Mouse (Mus musculus) colon, adult 2 months (tissue): ENCODE data around the gene Xrcc6. TPM values are rescaled to one million over a fixed set of nuclear protein-coding genes. Genes with fewer than 3 reads are reported as not detected.

ENCODE experiments used
- polyA plus RNA-seq: library from polyadenylated mRNA; depleted of rRNA; stranded (reverse); fragments of >200 nt; gene quantifications from 2 replicates; pipeline ENCODE4 v1.2.3, GENCODE M21; 2012; rRNA removed

Xrcc6 gene
- polyA plus RNA-seq = 8.4 and 8.8 TPM in 2 replicates

DNA sequence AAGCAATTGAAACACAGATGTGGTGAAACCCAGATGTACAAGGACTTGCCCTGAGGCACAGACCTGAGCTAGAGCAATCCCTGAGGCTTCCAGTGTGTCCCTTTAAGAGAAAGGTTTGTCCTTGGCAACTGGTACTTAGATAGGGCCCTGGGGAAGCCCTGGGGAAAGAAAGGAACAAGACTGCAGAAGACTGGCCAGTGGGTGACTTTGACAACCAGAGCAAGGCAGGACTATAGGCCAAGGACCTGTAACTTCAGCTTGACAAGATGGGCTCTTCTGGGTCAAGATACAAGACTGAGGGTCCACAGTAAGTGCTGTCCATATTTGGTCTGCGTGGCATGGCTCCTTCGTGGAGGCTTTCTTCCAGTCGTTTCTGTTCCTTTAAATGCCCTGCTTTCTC lies at the start of gene Xrcc6:
Xrcc6 (plus strand) TSS at position 190 of the 400 bp plus-strand sequence.

DNA sequence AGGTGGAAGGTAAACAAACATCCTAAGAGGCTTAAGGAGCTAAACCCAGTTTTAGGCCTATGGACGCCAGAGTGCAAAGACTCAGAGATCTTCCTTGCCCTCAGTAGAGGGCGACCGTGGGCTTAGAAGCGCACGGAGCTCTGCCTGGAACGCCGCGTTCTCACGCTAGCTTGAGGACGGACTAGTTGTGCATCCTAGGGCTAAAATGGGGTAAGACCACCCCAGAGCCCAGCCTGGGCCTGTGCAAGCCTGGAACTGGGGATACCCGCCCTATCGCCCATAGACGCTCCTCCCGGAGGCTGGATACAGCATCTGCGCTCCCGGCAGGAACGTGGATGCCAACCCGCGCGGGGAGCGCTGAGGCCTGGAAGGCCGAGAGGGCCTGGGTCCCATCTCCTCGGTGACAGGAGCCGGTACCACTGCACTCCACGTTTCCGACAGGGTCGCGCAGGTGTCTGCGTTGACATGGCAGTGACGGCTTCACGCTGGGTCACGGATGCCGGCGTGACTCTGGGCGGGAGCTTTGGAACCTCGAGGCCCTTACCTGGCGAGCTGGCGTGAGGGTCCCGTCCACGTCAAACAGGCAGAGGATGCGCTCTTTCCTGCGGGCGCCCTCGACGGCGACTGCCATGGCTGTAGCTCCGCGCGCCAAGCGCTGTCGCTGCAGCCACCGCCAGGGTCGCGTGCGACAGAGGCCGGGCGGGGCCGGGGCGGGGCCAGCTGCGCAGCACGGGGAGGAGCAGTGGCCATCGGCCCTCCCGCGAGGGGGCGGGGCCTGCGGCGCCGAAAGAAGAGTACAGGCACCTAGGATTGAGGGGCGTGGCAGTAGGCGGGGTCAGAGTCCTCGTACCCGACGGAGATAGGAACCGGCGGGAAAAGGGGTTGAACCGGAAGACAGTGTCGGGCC lies 27.2 kb upstream of the Xrcc6 start, which contains the start of gene Pmm1:
Pmm1 (minus strand) TSS at position 760 of the 907 bp plus-strand sequence.

DNA sequence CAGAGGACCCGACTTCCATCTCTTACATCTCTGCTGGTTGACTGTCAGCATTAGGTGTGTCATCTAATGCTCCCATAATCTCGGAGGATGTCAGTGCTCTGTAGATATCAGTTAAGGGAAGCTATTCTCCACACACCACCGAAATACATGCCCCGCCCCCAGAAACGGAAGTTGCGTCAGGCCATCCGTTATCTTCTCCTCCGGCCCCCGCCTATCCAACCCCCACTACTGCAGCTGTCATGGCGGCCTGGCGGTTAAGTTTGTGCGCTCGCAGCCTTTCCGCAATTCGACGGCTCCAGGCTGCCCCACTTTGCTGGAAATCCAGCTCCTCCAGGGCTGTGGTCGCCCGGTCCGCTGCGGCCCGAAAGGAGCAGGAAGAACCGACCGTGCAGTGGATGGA lies 7.3 kb upstream of the Xrcc6 start, which contains the start of gene 1700029P11Rik:
1700029P11Rik (plus strand) TSS at position 220 of the 400 bp plus-strand sequence.

DNA sequence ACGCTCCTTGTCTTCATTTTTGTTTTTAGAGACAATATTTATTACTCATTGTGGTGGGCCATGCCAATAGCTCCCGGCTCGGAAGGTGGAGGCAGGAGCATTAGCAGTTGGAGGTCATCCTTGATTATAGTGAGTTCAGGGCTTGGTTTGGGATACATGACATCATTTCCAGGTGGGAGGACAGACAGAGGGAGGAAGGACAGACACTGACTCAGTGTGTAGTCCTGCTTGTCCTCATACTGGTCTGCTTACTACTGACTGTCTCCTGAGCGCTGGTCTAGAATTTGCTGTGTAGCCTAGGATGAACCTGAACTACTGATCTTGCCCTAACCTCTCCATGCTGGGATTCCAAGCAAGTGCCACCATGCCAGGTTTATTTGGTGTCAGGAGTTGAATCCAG lies 46.1 kb downstream of the Xrcc6 start, which contains the start of gene Desi1:
Desi1 (minus strand) TSS at position 101 of the 400 bp plus-strand sequence.

DNA sequence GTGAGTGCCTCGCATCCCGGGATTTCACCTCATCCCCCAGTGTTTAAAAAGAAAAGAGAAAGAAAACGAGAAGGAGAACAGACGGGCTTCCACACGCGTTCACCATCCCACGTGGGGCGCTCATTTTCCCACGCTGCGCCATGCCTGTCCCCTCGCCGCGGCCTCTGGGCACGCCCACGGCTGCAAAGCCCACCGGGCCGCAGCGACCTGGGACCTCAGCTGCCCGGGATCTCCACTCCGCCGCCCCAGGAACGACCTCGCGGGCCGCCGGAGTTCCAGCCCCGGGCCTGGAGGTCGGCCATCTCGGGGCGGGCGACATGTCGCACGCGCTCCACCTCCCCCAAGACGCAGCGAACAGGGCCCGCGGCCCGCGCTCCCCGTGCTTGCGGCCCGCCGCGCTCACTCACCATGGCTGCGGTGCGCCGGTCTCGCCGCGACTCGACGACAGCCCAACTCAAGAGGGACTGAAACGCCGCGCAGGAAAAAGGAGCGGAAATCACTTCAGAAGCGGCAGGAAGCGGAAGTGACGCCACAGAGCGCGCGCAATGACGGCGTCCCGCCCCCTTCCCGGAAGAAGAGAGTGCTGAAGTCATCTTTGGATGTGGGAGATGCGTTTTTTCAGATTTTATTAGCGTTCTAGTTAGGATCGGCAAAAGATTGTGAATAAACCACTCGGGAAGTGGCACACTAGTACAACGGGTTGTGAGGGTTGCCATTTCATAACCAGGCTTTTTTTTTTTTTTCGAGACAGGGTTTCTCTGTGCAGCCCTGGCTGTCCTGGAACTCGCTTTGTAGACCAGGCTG lies 59.6 kb downstream of the Xrcc6 start, which contains the start of gene Snu13:
Snu13 (minus strand) TSS at position 519 of the 804 bp plus-strand sequence.

DNA sequence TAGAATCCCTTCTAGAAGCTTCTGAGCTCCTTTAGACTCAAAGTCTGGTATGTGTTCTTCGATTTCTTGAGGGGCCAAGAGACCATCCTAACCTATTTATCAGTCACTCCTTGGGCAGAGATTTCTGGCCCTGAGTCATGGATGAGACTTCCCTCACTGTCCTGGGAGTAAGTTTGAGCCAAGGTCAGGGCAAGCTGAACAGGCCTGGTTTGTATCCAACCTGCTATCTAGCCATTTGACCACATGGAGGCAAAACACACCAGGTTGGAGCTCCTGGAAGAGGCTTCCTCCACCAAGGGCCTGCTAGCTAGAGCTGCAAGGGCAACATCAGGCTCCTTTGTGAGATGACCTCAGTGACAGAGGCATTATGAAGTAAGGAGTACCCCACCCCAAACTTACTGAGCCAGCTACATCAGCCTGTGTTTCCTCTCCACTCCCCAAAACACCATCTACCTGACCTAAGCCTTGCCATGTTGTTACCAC lies 71.1 kb downstream of the Xrcc6 start, which contains the start of gene 4930407I10Rik:
4930407I10Rik (plus strand) TSS at position 433 of the 483 bp plus-strand sequence.

DNA sequence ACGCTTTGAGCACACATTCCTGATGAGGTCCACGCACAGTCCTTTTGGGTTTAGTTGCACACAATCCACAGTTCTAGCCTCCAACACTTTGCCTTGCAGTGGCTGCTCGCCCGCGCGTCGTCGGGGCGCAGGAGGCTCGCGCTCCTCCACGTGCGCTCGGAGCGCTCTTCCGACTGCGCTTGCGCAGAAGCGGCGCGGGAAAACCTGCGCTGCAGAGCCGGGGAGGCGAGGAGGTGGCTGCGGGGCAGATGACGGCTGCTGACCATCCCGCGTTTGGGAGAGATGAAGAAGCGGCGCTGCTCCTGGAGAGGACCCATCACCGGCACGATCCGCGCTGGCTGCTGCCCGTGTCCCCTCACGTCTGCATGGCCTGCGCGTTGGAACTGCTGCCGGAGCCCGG lies 82.3 kb downstream of the Xrcc6 start, which contains the start of gene Mei1:
Mei1 (plus strand) TSS at position 99 of the 400 bp plus-strand sequence.

Other genes with a start within 250 kb of the Xrcc6 start
- 23.1 and 24.3 TPM in 2 replicates for gene Zc3h7b, start 242.8 kb upstream of the Xrcc6 start, polyA plus RNA-seq
- gene Rangap1, start 242.3 kb upstream of the Xrcc6 start, polyA plus RNA-seq = 31.2 and 37.3 TPM in 2 replicates
- 13.8 and 15.9 TPM in 2 replicates for gene Tef, start 185.4 kb upstream of the Xrcc6 start, polyA plus RNA-seq
- gene Tob2, start 129.0 kb upstream of the Xrcc6 start, polyA plus RNA-seq = 31.0 and 42.2 TPM in 2 replicates
- gene Phf5a, start 115.9 kb upstream of the Xrcc6 start, polyA plus RNA-seq = 26.5 and 34.8 TPM in 2 replicates
- gene Aco2, start 115.5 kb upstream of the Xrcc6 start, polyA plus RNA-seq = 328 TPM in 2 replicates
- 7.0 and 8.9 TPM in 2 replicates for gene Polr3h, start 61.6 kb upstream of the Xrcc6 start, polyA plus RNA-seq
- 9.0 and 10.8 TPM in 2 replicates for gene Csdc2, start 51.1 kb upstream of the Xrcc6 start, polyA plus RNA-seq
- gene Pmm1, start 26.9 kb upstream of the Xrcc6 start, polyA plus RNA-seq = 52.9 and 54.6 TPM in 2 replicates
- gene 1700029P11Rik, start 7.3 kb upstream of the Xrcc6 start, polyA plus RNA-seq = not detected in 2 replicates
- gene Desi1, start 46.0 kb downstream of the Xrcc6 start, polyA plus RNA-seq = 21.9 and 26.4 TPM in 2 replicates
- gene Snu13, start 59.8 kb downstream of the Xrcc6 start, polyA plus RNA-seq = 28.5 and 37.8 TPM in 2 replicates
- gene 4930407I10Rik, start 71.3 kb downstream of the Xrcc6 start, polyA plus RNA-seq = not detected in 2 replicates
- gene Mei1, start 82.2 kb downstream of the Xrcc6 start, polyA plus RNA-seq = not detected in 2 replicates
- 9.7 and 10.2 TPM in 2 replicates for gene Ccdc134, start 140.1 kb downstream of the Xrcc6 start, polyA plus RNA-seq
- gene Srebf2, start 159.3 kb downstream of the Xrcc6 start, polyA plus RNA-seq = 273 and 329 TPM in 2 replicates
- gene Shisa8, start 225.0 kb downstream of the Xrcc6 start, polyA plus RNA-seq = 0.20 and 0.28 TPM in 2 replicates
- 2.9 and 7.8 TPM in 2 replicates for gene Tnfrsf13c, start 236.5 kb downstream of the Xrcc6 start, polyA plus RNA-seq